Mouse (Mus musculus): ENCODE results near the gene Gpd2. TPM values are rescaled to one million over a fixed set of nuclear protein-coding genes. Genes with fewer than 3 reads are reported as not detected.
A peak's percentile ranks its signal among the peaks of the same experiment; 100 is the strongest.

The Gpd2 gene
- polyA plus RNA-seq, 1 experiment from 2014 or later, result 21.1 TPM

DNA sequence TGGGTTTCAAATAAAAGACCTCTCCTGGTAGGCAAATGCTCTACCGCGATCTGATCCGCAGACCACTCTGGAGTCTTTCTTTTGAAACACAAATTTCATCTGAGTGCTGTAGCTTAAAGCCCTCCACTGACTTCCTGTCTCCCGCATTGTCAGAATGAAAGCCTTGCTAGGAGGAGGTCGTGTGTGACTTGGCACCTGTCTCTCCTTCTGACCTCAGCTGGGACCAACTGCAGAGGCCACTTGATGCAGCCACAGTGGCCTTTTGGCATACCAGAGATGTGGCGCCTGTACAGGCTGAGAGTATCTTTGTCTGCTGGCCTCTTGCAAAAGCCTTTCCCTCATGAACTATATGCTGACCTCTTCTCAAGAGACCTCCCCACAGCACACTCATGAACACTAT is 19.0 kb downstream of the Gpd2 start:
- H3K9ac ChIP-seq (replicated peaks; ENCODE audit: low read depth, low read length), result no peak overlapping the region
- H3K27ac ChIP-seq (ENCODE audit: low read depth, low read length), result no peak overlapping the region
- H3K4me3 ChIP-seq (ENCODE audit: low read depth, low read length), result no peak overlapping the region
- no peak overlapping the region for H3K4me2 ChIP-seq (ENCODE audit: low read depth, low read length)
- no peaks in the 10 kb centered on the region for H3K36me3 ChIP-seq (ENCODE audit: control insufficient read depth, insufficient read depth, low read length)
- no peaks in the 10 kb centered on the region for H3K4me1 ChIP-seq (ENCODE audit: control insufficient read depth, insufficient read depth, low read length)
- no peaks in the 10 kb centered on the region for H3K27me3 ChIP-seq (ENCODE audit: control insufficient read depth, insufficient read depth, low read length)
- WGBS, result 31% methylated on average over 6 of the region's 6 CpGs
- ATAC-seq (ENCODE audit: low read depth), result no peak
- H3K9me3 ChIP-seq (ENCODE audit: control insufficient read depth, low read length), result no peaks in the 10 kb centered on the region

DNA sequence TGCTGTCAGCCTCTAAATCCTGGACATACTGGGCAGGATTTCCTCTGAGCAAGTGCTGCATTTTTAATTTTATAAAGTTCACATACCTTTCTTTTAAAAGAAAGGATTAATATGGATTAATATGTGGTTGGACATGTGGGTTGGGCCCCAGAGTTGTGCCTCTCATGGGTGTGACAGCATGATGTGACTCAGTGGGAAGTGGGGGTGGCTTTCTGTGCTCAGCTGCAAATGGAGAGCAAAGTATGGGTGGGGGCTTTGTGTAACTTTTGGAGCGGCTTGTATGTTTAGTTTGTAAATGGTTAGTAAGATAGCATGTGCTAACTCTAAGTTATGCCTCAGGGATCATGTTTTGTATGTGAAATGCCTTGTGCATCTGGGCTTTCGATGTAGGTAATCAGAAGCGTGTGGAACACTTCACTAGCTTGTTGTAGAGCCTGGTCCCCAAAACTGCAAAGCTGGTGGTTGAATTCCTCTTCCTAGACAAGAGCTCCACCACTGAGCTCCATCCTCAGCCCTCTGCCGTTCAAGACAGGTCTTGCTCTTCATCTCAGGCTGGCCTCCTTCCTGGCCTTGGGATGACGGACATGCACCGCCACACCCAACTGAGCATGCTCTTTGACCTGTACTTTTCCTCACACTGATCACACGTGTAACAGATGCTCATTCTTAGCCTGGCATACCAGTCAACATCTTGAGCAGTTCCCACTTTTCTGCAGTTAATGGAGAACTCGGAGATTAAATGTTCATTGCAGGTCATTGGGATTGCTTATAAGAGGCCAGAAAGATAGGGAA is 24.0 kb downstream of the Gpd2 start:
- no peaks in the 10 kb centered on the region for H3K27me3 ChIP-seq (ENCODE audit: control insufficient read depth, insufficient read depth, low read length)
- no peak overlapping the region for H3K27ac ChIP-seq (ENCODE audit: low read depth, low read length)
- WGBS, result 86% methylated on average over 8 of the region's 8 CpGs
- no peak overlapping the region for H3K4me2 ChIP-seq (ENCODE audit: low read depth, low read length)
- H3K9ac ChIP-seq (replicated peaks; ENCODE audit: low read depth, low read length), result no peak overlapping the region
- no peaks in the 10 kb centered on the region for H3K4me1 ChIP-seq (ENCODE audit: control insufficient read depth, insufficient read depth, low read length)
- H3K4me3 ChIP-seq (ENCODE audit: low read depth, low read length), result no peak overlapping the region
- no peaks in the 10 kb centered on the region for H3K9me3 ChIP-seq (ENCODE audit: control insufficient read depth, low read length)
- no peaks in the 10 kb centered on the region for H3K36me3 ChIP-seq (ENCODE audit: control insufficient read depth, insufficient read depth, low read length)
- ATAC-seq (ENCODE audit: low read depth), result no peak

DNA sequence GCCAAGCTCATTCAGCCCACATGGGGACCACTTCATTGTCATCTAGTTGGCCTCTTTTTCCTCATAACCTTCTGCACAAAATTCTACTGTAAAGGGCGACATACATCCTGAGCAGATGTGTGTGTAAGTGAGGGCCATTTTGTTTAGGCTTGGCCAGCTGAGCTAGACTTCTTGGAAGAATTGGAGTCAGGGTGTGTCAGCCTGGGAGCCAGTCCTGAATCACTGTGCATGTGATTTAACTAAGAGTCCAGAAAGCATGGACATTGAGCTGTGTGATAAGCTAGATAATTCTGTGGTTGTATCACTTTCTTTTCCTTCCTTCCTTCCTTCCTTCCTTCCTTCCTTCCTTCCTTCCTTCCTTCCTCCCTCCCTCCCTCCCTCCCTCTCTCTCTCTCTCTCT is 26.0 kb downstream of the Gpd2 start:
- WGBS, result 93% methylated on average over 1 of the region's 1 CpGs
- no peak for ATAC-seq (ENCODE audit: low read depth)
- Histone ChIP-seq H3K4me1 (ENCODE audit: control insufficient read depth, insufficient read depth, low read length) (no peaks in the 10 kb centered on the region), H3K9me3 (ENCODE audit: control insufficient read depth, low read length) (no peaks in the 10 kb centered on the region), H3K27me3 (ENCODE audit: control insufficient read depth, insufficient read depth, low read length) (no peaks in the 10 kb centered on the region), H3K4me2 (ENCODE audit: low read depth, low read length) (no peak overlapping the region), H3K27ac (ENCODE audit: low read depth, low read length) (no peak overlapping the region), H3K36me3 (ENCODE audit: control insufficient read depth, insufficient read depth, low read length) (no peaks in the 10 kb centered on the region), H3K4me3 (ENCODE audit: low read depth, low read length) (no peak overlapping the region), H3K9ac (replicated peaks; ENCODE audit: low read depth, low read length) (no peak overlapping the region)

DNA sequence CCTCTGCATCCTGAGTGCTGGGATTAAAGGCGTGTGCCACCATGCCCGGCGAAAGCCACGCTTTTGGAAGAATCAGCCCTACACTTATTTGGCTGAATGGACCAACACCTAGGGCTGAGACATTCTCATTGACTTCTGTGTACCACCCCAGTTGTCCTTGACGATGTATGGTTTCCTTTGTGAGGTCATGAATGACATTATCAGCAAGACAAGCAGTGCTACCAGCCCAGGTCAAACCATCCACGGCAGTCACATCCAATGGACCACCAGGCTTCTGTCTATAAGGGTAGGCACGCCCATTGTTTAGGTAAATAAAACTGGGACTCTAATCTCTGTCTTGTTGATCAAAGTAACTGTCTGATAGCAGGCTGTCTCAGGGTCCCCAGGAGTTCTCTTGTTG is 27.5 kb downstream of the Gpd2 start:
- H3K36me3 ChIP-seq (ENCODE audit: control insufficient read depth, insufficient read depth, low read length), result no peaks in the 10 kb centered on the region
- no peak for ATAC-seq (ENCODE audit: low read depth)
- 87% methylated on average over 7 of the region's 7 CpGs for WGBS

DNA sequence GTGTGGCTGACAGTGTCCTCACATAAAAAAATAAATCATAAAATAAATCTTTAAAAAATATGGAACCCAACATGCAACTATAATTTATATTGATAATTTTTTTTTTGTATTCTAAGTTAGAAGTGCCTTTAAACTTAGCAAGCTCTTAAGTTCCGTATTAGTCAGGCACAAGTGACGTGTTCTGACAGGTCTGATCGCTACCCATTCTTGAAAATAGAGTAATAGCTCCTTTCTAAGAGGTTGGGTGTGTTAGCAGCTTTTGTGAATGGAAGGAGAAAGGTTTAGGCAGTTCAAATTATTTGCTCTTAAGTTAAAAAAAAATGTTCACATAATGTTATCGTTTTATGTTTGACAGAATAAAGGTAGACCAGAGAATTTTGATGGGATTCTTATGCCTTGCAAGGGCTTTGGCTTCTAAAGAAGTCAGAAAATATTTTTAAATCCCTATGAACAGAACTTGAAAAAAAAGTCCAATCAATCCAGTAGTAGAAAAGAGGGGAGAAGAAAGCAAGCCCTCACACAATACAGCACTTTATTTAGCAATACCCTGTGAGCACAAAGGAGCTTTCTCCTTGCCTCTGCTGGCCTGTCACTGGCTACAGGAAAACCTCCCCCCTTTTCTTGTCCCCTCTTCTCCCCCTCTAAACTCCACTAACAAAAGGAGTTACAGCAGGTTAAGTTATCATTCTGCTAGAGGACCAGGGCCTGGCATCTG is 29.4 kb downstream of the Gpd2 start:
- Histone ChIP-seq H3K9me3 (ENCODE audit: control insufficient read depth, low read length) (no peaks in the 10 kb centered on the region), H3K36me3 (ENCODE audit: control insufficient read depth, insufficient read depth, low read length) (no peaks in the 10 kb centered on the region), H3K9ac (replicated peaks; ENCODE audit: low read depth, low read length) (no peak overlapping the region), H3K27ac (ENCODE audit: low read depth, low read length) (no peak overlapping the region), H3K4me2 (ENCODE audit: low read depth, low read length) (no peak overlapping the region), H3K27me3 (ENCODE audit: control insufficient read depth, insufficient read depth, low read length) (no peaks in the 10 kb centered on the region), H3K4me1 (ENCODE audit: control insufficient read depth, insufficient read depth, low read length) (no peaks in the 10 kb centered on the region), H3K4me3 (ENCODE audit: low read depth, low read length) (no peak overlapping the region)
- WGBS, result 44% methylated on average over 4 of the region's 4 CpGs
- ATAC-seq (ENCODE audit: low read depth), result peak; percentile 21; the same call in 1 of the 2 replicates

More for the DNA sequence above, 27.5 kb downstream of the Gpd2 start:
- Histone ChIP-seq H3K4me1 (ENCODE audit: control insufficient read depth, insufficient read depth, low read length) (no peaks in the 10 kb centered on the region), H3K4me3 (ENCODE audit: low read depth, low read length) (no peak overlapping the region), H3K4me2 (ENCODE audit: low read depth, low read length) (no peak overlapping the region), H3K9me3 (ENCODE audit: control insufficient read depth, low read length) (no peaks in the 10 kb centered on the region), H3K27ac (ENCODE audit: low read depth, low read length) (no peak overlapping the region), H3K9ac (replicated peaks; ENCODE audit: low read depth, low read length) (no peak overlapping the region), H3K27me3 (ENCODE audit: control insufficient read depth, insufficient read depth, low read length) (no peaks in the 10 kb centered on the region)

DNA sequence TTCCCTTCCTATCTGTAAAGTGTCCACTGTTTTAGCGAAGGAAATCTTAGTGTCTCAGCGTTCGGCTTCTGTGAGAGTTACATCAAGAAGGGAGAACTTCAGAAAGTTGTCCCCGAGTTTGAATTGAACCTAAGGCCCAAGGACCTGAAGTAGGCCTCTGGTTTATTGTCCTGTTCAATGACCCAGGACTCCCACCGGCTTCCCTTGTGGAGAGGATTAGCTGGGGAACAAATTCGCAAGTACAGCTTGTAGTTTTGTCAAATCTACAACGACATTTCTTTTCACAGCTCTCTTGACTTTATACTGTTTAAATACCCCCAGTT is 29.9 kb downstream of the Gpd2 start:
- no peaks in the 10 kb centered on the region for H3K4me1 ChIP-seq (ENCODE audit: control insufficient read depth, insufficient read depth, low read length)
- no peaks in the 10 kb centered on the region for H3K9me3 ChIP-seq (ENCODE audit: control insufficient read depth, low read length)
- 9% methylated on average over 7 of the region's 7 CpGs for WGBS
- ATAC-seq (ENCODE audit: low read depth), result no peak
- H3K4me2 ChIP-seq (ENCODE audit: low read depth, low read length), result no peak overlapping the region
- H3K36me3 ChIP-seq (ENCODE audit: control insufficient read depth, insufficient read depth, low read length), result no peaks in the 10 kb centered on the region
- no peak overlapping the region for H3K27ac ChIP-seq (ENCODE audit: low read depth, low read length)
- H3K9ac ChIP-seq (replicated peaks; ENCODE audit: low read depth, low read length), result no peak overlapping the region
- no peaks in the 10 kb centered on the region for H3K27me3 ChIP-seq (ENCODE audit: control insufficient read depth, insufficient read depth, low read length)
- H3K4me3 ChIP-seq (ENCODE audit: low read depth, low read length), result no peak overlapping the region

DNA sequence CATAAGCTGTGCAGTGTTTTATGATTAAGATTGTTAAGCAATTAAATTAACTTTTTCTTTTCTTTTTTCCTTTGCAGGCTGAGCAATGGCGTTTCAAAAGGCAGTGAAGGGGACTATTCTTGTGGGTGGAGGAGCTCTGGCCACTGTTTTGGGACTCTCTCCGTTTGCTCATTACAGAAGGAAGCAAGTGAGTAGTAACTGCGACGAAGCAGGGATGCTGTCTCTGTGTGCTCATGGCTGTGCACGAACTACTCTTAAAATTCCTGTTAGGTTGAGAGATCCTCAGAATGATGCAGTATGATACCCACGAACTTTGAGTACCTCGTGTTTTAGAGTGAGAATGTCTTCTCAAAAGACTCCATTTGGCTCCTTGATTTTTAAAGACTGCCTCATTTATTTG is 30.5 kb downstream of the Gpd2 start:
- no peaks in the 10 kb centered on the region for H3K36me3 ChIP-seq (ENCODE audit: control insufficient read depth, insufficient read depth, low read length)
- H3K4me1 ChIP-seq (ENCODE audit: control insufficient read depth, insufficient read depth, low read length), result no peaks in the 10 kb centered on the region
- no peak overlapping the region for H3K4me3 ChIP-seq (ENCODE audit: low read depth, low read length)
- 33% methylated on average over 7 of the region's 7 CpGs for WGBS
- no peak overlapping the region for H3K27ac ChIP-seq (ENCODE audit: low read depth, low read length)
- H3K9ac ChIP-seq (replicated peaks; ENCODE audit: low read depth, low read length), result no peak overlapping the region
- no peak for ATAC-seq (ENCODE audit: low read depth)
- H3K4me2 ChIP-seq (ENCODE audit: low read depth, low read length), result no peak overlapping the region
- H3K9me3 ChIP-seq (ENCODE audit: control insufficient read depth, low read length), result no peaks in the 10 kb centered on the region
- no peaks in the 10 kb centered on the region for H3K27me3 ChIP-seq (ENCODE audit: control insufficient read depth, insufficient read depth, low read length)

DNA sequence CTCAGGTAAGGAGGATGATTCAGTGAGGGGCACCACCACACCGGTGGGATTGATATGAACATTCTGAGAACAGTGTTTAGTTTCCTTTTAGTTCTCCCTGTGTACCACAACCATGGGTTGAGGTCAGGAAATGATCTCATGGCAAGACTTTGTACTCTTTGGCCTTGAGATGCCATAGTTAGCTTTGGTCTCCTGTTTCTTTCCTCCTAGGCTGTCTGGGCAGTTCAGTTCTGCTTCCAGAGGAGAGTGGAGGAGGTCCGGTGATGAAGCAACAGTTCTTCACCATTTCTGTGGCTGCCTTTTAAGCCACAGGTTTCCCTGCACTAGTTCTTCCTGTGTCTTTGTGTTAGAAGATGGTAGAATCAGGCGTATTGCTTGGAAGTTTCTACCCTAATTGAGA is 31.4 kb downstream of the Gpd2 start:
- Histone ChIP-seq H3K9me3 (ENCODE audit: control insufficient read depth, low read length) (no peaks in the 10 kb centered on the region), H3K4me3 (ENCODE audit: low read depth, low read length) (no peak overlapping the region), H3K27me3 (ENCODE audit: control insufficient read depth, insufficient read depth, low read length) (no peaks in the 10 kb centered on the region), H3K9ac (replicated peaks; ENCODE audit: low read depth, low read length) (no peak overlapping the region), H3K27ac (ENCODE audit: low read depth, low read length) (no peak overlapping the region), H3K4me1 (ENCODE audit: control insufficient read depth, insufficient read depth, low read length) (no peaks in the 10 kb centered on the region), H3K36me3 (ENCODE audit: control insufficient read depth, insufficient read depth, low read length) (no peaks in the 10 kb centered on the region), H3K4me2 (ENCODE audit: low read depth, low read length) (no peak overlapping the region)
- no peak for ATAC-seq (ENCODE audit: low read depth)
- WGBS, result 87% methylated on average over 3 of the region's 3 CpGs

DNA sequence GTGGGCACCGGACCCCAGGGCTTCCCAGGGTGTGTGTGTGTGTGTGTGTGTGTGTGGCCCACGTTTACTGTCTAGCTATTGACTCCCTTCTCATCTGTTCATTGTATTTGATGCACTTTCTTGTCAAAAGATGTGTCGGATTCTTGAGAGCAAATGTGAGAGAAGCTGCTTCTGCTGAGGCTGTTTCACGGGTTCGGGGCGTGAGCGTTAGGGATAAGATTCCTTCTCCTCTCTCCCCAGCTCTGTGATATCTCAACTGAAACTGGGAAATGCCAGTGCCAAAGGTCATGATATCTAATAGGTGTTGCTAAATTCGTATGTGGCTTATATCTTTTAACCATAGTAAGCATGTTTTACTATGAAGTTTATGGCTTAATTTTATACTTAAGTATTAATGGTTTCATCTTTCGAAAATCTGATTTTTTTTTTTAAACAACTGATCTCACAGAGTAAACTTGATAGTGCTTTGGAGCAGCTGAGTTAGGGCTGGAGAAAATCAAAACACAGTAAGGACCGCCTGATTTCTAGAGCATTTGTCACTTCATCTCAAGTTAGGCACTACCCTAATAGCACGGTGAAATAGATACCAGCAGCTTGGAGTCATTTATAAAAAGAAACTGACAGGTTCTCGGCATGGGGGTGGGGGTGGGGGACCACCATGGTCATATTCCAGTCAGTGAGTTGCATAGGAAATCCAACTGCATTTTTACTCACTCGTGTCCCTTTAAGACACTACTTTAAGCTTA is 32.4 kb downstream of the Gpd2 start:
- WGBS, result 79% methylated on average over 13 of the region's 13 CpGs
- H3K27ac ChIP-seq (ENCODE audit: low read depth, low read length), result no peak overlapping the region
- no peaks in the 10 kb centered on the region for H3K36me3 ChIP-seq (ENCODE audit: control insufficient read depth, insufficient read depth, low read length)
- ATAC-seq (ENCODE audit: low read depth), result no peak
- H3K4me2 ChIP-seq (ENCODE audit: low read depth, low read length), result no peak overlapping the region
- no peak overlapping the region for H3K9ac ChIP-seq (replicated peaks; ENCODE audit: low read depth, low read length)
- no peaks in the 10 kb centered on the region for H3K27me3 ChIP-seq (ENCODE audit: control insufficient read depth, insufficient read depth, low read length)
- no peaks in the 10 kb centered on the region for H3K4me1 ChIP-seq (ENCODE audit: control insufficient read depth, insufficient read depth, low read length)
- no peak overlapping the region for H3K4me3 ChIP-seq (ENCODE audit: low read depth, low read length)
- H3K9me3 ChIP-seq (ENCODE audit: control insufficient read depth, low read length), result no peaks in the 10 kb centered on the region
